Mouse (Mus musculus) CH12.LX (cell line): Measurements from ENCODE around the gene Timm22. TPM values are rescaled to one million over a fixed set of nuclear protein-coding genes. Genes with fewer than 3 reads are reported as not detected.

ENCODE experiments used
- DNase-seq: peaks from one replicate; pipeline ENCODE4 v3.0.0-alpha.2; 2013; ENCODE audit errors: extremely low read depth
- H3K27ac ChIP-seq: 2 replicates; pipeline ENCODE4 v1.5.1; 2012; ENCODE audit warnings: low read depth, mild to moderate bottlenecking, control low read depth, moderate library complexity; ENCODE audit not compliant: insufficient read depth
- H3K27me3 ChIP-seq: replicated peaks from 2 replicates; pipeline ENCODE3; 2012; ENCODE audit warnings: inconsistent platforms
- H3K36me3 ChIP-seq, 2 experiments: replicated peaks in 1 of 2; 2 replicates each; pipeline versions ENCODE3 to v1.6.1; 2012; ENCODE audit warnings: inconsistent platforms in 1 of 2, low read length in 1 of 2, mild to moderate bottlenecking in 1 of 2, mixed read lengths in 1 of 2, moderate library complexity in 1 of 2; ENCODE audit not compliant: control insufficient read depth in 1 of 2, insufficient read depth in 1 of 2
- H3K4me1 ChIP-seq, 2 experiments: 2 replicates each; pipeline ENCODE4 v1.6.1; 2012; ENCODE audit warnings: inconsistent platforms in 1 of 2, moderate library complexity in 1 of 2; ENCODE audit not compliant: insufficient read depth in 2 of 2, control insufficient read depth in 1 of 2
- H3K4me2 ChIP-seq: 2 replicates; pipeline ENCODE4 v1.6.1; 2012; ENCODE audit warnings: low read depth, mild to moderate bottlenecking, control low read depth; ENCODE audit not compliant: poor library complexity, insufficient read depth, severe bottlenecking
- H3K4me3 ChIP-seq, 3 experiments: fragments of 150-350 bp in 1 of 3; sonication (generic) in 1 of 3; replicated peaks in 1 of 3; 2 replicates each; pipeline versions ENCODE3 to v1.5.1; 2011 to 2012; ENCODE audit warnings: low read depth in 2 of 3, low read length in 2 of 3, mild to moderate bottlenecking in 2 of 3, moderate library complexity in 2 of 3, control low read depth in 1 of 3, improper control_type of control experiment in 1 of 3, inconsistent platforms in 1 of 3, mixed read lengths in 1 of 3; ENCODE audit not compliant: poor library complexity in 1 of 3
- H3K79me2 ChIP-seq: replicated peaks from 2 replicates; pipeline ENCODE4 v1.6.1; 2012; ENCODE audit warnings: mild to moderate bottlenecking, moderate library complexity; ENCODE audit not compliant: control insufficient read depth, poor library complexity, insufficient read depth, severe bottlenecking; ENCODE audit errors: extremely low read depth
- H3K9ac ChIP-seq: 2 replicates; pipeline ENCODE4 v1.6.1; 2012; ENCODE audit warnings: low read depth, mild to moderate bottlenecking, control low read depth, moderate library complexity; ENCODE audit not compliant: insufficient read depth
- H3K9me3 ChIP-seq: replicated peaks from 2 replicates; pipeline ENCODE3; 2012; ENCODE audit warnings: low read length, inconsistent platforms, mixed read lengths
- CHD2 ChIP-seq: IDR thresholded peaks from 2 replicates; pipeline ENCODE4 v1.6.1; 2011; ENCODE audit warnings: low read length, improper control_type of control experiment
- CTCF ChIP-seq, 2 experiments: IDR thresholded peaks in 1 of 2; conservative IDR thresholded peaks in 1 of 2; 2 replicates each; pipeline ENCODE4 v1.5.1; 2011 to 2012; ENCODE audit warnings: low read depth in 2 of 2, low read length in 2 of 2, improper control_type of control experiment in 1 of 2, inconsistent platforms in 1 of 2, mild to moderate bottlenecking in 1 of 2, moderate library complexity in 1 of 2
- E2F4 ChIP-seq: IDR thresholded peaks from 2 replicates; pipeline ENCODE4 v1.6.1; 2011; ENCODE audit warnings: low read depth, low read length, improper control_type of control experiment; ENCODE audit not compliant: insufficient replicate concordance
- EP300 ChIP-seq: IDR thresholded peaks from 2 replicates; pipeline ENCODE4 v1.6.1; 2011; ENCODE audit warnings: low read length, improper control_type of control experiment
- ETS1 ChIP-seq: conservative IDR thresholded peaks from 2 replicates; pipeline ENCODE4 v1.6.1; 2012; ENCODE audit warnings: low read depth, mild to moderate bottlenecking, inconsistent platforms, low read length, improper control_type of control experiment, moderate library complexity
- JUND ChIP-seq: conservative IDR thresholded peaks from 2 replicates; pipeline ENCODE4 v1.6.1; 2011; ENCODE audit warnings: low read depth, low read length, improper control_type of control experiment
- KAT2A ChIP-seq: IDR thresholded peaks from 2 replicates; pipeline ENCODE4 v1.6.1; 2012; ENCODE audit warnings: low read length, improper control_type of control experiment, inconsistent platforms; ENCODE audit not compliant: insufficient replicate concordance
- MAFK ChIP-seq: IDR thresholded peaks from 2 replicates; pipeline ENCODE4 v1.6.1; 2011; ENCODE audit warnings: low read length, improper control_type of control experiment; ENCODE audit not compliant: insufficient replicate concordance
- MAX ChIP-seq: IDR thresholded peaks from 2 replicates; pipeline ENCODE4 v1.6.1; 2011; ENCODE audit warnings: low read length, improper control_type of control experiment
- MAZ ChIP-seq: IDR thresholded peaks from 2 replicates; pipeline ENCODE4 v1.6.1; 2012; ENCODE audit warnings: low read depth, mild to moderate bottlenecking, inconsistent platforms, low read length, improper control_type of control experiment, moderate library complexity
- MEF2A ChIP-seq: IDR thresholded peaks from 2 replicates; pipeline ENCODE4 v1.6.1; 2014; ENCODE audit warnings: low read depth, mild to moderate bottlenecking, inconsistent platforms, low read length, improper control_type of control experiment, borderline replicate concordance
- MYC ChIP-seq: IDR thresholded peaks from 2 replicates; pipeline ENCODE4 v1.6.1; 2011; ENCODE audit warnings: low read depth, mild to moderate bottlenecking, improper control_type of control experiment, low read length
- POLR2AphosphoS2 ChIP-seq: IDR thresholded peaks from 2 replicates; pipeline ENCODE4 v1.6.1; 2011; ENCODE audit warnings: low read depth, low read length, improper control_type of control experiment
- RCOR1 ChIP-seq: conservative IDR thresholded peaks from 2 replicates; pipeline ENCODE4 v1.6.1; 2012; ENCODE audit warnings: low read depth, mild to moderate bottlenecking, inconsistent platforms, low read length, improper control_type of control experiment
- SMC3 ChIP-seq: IDR thresholded peaks from 2 replicates; pipeline ENCODE4 v1.6.1; 2011; ENCODE audit warnings: low read depth, low read length, improper control_type of control experiment
- TBP ChIP-seq: conservative IDR thresholded peaks from 2 replicates; pipeline ENCODE4 v1.6.1; 2011; ENCODE audit warnings: low read depth, low read length, improper control_type of control experiment
- UBTF ChIP-seq: IDR thresholded peaks from 2 replicates; pipeline ENCODE4 v1.6.1; 2012; ENCODE audit warnings: low read depth, mild to moderate bottlenecking, inconsistent platforms, low read length, improper control_type of control experiment, moderate library complexity
- USF2 ChIP-seq: conservative IDR thresholded peaks from 2 replicates; pipeline ENCODE4 v1.6.1; 2011; ENCODE audit warnings: low read depth, low read length, improper control_type of control experiment
- ZKSCAN1 ChIP-seq: IDR thresholded peaks from 2 replicates; pipeline ENCODE4 v1.6.1; 2012; ENCODE audit warnings: low read depth, inconsistent platforms, low read length, improper control_type of control experiment, borderline replicate concordance
- dilution Hi-C: fragments of 300-500 bp; cut with MboI; formaldehyde crosslinking; loops from 2 replicates; pipeline ENCODE4 v1.14.3; 2020; ENCODE audit warnings: low sequenced_read_pairs; ENCODE audit not compliant: extremely low pct_unique_long_range_greater_than_20kb, extremely low pct_ligation_motif_present
- in situ Hi-C: fragments of 300-500 bp; cut with MboI; formaldehyde crosslinking; loops from 3 replicates; pipeline ENCODE4 v1.14.3; 2019; ENCODE audit warnings: low sequenced_read_pairs, low pct_ligation_motif_present, low pct_unique_long_range_greater_than_20kb, mixed read lengths
- polyA plus RNA-seq: library from polyadenylated mRNA; unstranded; fragments of >175 nt; gene quantifications from 2 replicates; pipeline ENCODE4 v1.2.1, GENCODE M21; 2012; ENCODE audit warnings: low read depth; ENCODE audit not compliant: insufficient read length
- total RNA-seq, 2 experiments: library from RNA; depleted of rRNA; stranded (reverse); fragments of 300-350 nt in 1 of 2; fragments of >200 nt in 1 of 2; gene quantifications; 2 replicates each; pipeline ENCODE4 v1.2.3; 2012 to 2014

Timm22 gene
- total and polyA plus RNA-seq, 3 experiments, result 44.6 to 81.4 (median 53.8) TPM

GRCm38 (mm10) chr11:76374491-76375185 lies 32.1 kb upstream of the Timm22 start:
- Histone ChIP-seq H3K4me3 (no peak overlapping the region), H3K9me3 (no peaks in the 10 kb centered on the region), H3K36me3 (peaks cover 0 to 4% of the 10 kb centered on the region in 2 experiments), H3K27ac (no peak overlapping the region), H3K9ac (no peak overlapping the region), H3K4me1 (no peaks in the 10 kb centered on the region), H3K27me3 (no peaks in the 10 kb centered on the region), H3K4me2 (no peak overlapping the region), H3K79me2 (no peaks in the 10 kb centered on the region)
- in situ Hi-C loops (no loop called here), dilution Hi-C loops (no loop called here)
- TF ChIP-seq ZKSCAN1 (no peak), ETS1 (no peak), KAT2A (no peak), E2F4 (no peak), SMC3 (no peak), MAFK (no peak), MYC (no peak), MEF2A (no peak)
- no peak for DNase-seq

- peaks cover 0 to 6% of the 10 kb centered on the region in 2 experiments for H3K36me3 ChIP-seq
- no peaks in the 10 kb centered on the region for H3K9me3 ChIP-seq
- no peak for DNase-seq
- H3K27ac ChIP-seq, result no peak overlapping the region
- H3K79me2 ChIP-seq, result no peaks in the 10 kb centered on the region
- no peaks in the 10 kb centered on the region for H3K27me3 ChIP-seq
- H3K4me3 ChIP-seq, result no peak overlapping the region
- in situ Hi-C loops (no loop called here), dilution Hi-C loops (no loop called here)
- no peak overlapping the region for H3K4me2 ChIP-seq
- H3K9ac ChIP-seq, result no peak overlapping the region
- H3K4me1 ChIP-seq, result no peaks in the 10 kb centered on the region
- no peak for TF ChIP-seq RCOR1
- no peak for TF ChIP-seq MAX
- no peak for TF ChIP-seq JUND
- TF ChIP-seq TBP, result no peak
- no peak for TF ChIP-seq USF2
- no peak for TF ChIP-seq MAZ
- no peak for TF ChIP-seq EP300
- no peak for TF ChIP-seq CTCF (conservative IDR thresholded peaks at IDR 0.05 in 1 of 2, IDR thresholded peaks at IDR 0.05 in 1 of 2; ENCODE audit: low read depth in 2 of 2, low read length in 2 of 2)
- no peak for TF ChIP-seq CHD2
- no peak for TF ChIP-seq POLR2AphosphoS2
- no peak for TF ChIP-seq KAT2A
- no peak for TF ChIP-seq UBTF
These were observed 30.3 kb upstream of the Timm22 start for GRCm38 (mm10) chr11:76376425-76376824.
